Mouse (Mus musculus): ENCODE measurements around the gene Ikzf1. TPM values are rescaled to one million over a fixed set of nuclear protein-coding genes. Genes with fewer than 3 reads are reported as not detected.

Gene Ikzf1
- 40.0 and 40.2 TPM in 2 replicates for polyA plus RNA-seq (2015; fragmentation: Nextera tagmentation; extraction: Ambion mirVana)

GRCm38 (mm10) chr11:11684930-11685852 lies at the start of gene Ikzf1:
TSS of gene Ikzf1 (plus strand) at chr11:11685003.

DNA sequence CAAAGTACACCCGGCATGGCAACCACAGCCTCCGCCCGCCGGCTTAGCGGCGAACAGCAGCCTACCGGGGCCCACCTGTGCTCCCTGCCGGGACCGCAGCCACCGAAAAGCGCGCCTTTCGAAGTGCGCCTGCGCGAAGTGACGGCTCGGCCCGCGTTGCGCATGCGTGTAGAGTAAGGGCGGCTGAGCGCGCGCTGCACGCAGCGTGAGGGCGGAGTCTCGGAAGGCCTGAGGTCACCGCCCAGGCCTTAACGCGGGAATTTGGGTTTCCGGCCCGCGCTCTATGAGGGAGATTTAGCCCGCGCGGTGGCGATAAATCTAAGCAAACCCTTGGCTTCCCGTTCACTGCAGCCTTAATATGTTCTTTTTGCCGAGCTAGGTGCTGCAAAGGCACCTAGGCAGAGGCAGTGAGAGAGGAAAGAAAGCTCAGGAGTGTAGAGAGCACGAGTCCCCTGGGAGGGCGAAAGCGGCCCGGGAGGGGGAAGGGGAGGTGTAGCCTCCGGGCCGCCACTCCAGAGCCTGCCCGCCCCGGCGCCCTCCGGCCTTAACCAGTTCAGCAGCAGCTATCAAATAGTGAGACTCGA lies 124.1 kb downstream of the Ikzf1 start, which contains the start of gene Fignl1:
Gene Fignl1, minus strand, starts transcription at position 143 of the 584 bp plus-strand sequence.

Other genes with a start within 250 kb of the Ikzf1 start
- gene Spata48, start 222.9 kb upstream of the Ikzf1 start, polyA plus RNA-seq (2015; fragmentation: Nextera tagmentation; extraction: Ambion mirVana) = 2.5 TPM in 2 replicates
- 0.45 and 0.62 TPM in 2 replicates for gene Zpbp, start 222.6 kb upstream of the Ikzf1 start, polyA plus RNA-seq (2015; fragmentation: Nextera tagmentation; extraction: Ambion mirVana)
- not detected in 2 replicates for gene 4930512M02Rik, start 57.2 kb upstream of the Ikzf1 start, polyA plus RNA-seq (2015; fragmentation: Nextera tagmentation; extraction: Ambion mirVana)
- gene Fignl1, start 124.0 kb downstream of the Ikzf1 start, polyA plus RNA-seq (2015; fragmentation: Nextera tagmentation; extraction: Ambion mirVana) = 70.7 and 84.5 TPM in 2 replicates
- 2.9 and 3.0 TPM in 2 replicates for gene Ddc, start 213.1 kb downstream of the Ikzf1 start, polyA plus RNA-seq (2015; fragmentation: Nextera tagmentation; extraction: Ambion mirVana)

Measured in spleen, postnatal 0 days (tissue).